Mouse (Mus musculus) CH12.LX (cell line): ENCODE measurements around the gene Prune2. TPM values are rescaled to one million over a fixed set of nuclear protein-coding genes. Genes with fewer than 3 reads are reported as not detected.

Source experiments
- DNase-seq: peaks from one replicate; pipeline ENCODE4 v3.0.0-alpha.2; 2013; ENCODE audit errors: extremely low read depth
- H3K27ac ChIP-seq: 2 replicates; pipeline ENCODE4 v1.5.1; 2012; ENCODE audit warnings: low read depth, mild to moderate bottlenecking, control low read depth, moderate library complexity; ENCODE audit not compliant: insufficient read depth
- H3K27me3 ChIP-seq: replicated peaks from 2 replicates; pipeline ENCODE3; 2012; ENCODE audit warnings: inconsistent platforms
- H3K36me3 ChIP-seq, 2 experiments: replicated peaks in 1 of 2; 2 replicates each; pipeline versions ENCODE3 to v1.6.1; 2012; ENCODE audit warnings: inconsistent platforms in 1 of 2, low read length in 1 of 2, mild to moderate bottlenecking in 1 of 2, mixed read lengths in 1 of 2, moderate library complexity in 1 of 2; ENCODE audit not compliant: control insufficient read depth in 1 of 2, insufficient read depth in 1 of 2
- H3K4me1 ChIP-seq, 2 experiments: 2 replicates each; pipeline ENCODE4 v1.6.1; 2012; ENCODE audit warnings: inconsistent platforms in 1 of 2, moderate library complexity in 1 of 2; ENCODE audit not compliant: insufficient read depth in 2 of 2, control insufficient read depth in 1 of 2
- H3K4me2 ChIP-seq: 2 replicates; pipeline ENCODE4 v1.6.1; 2012; ENCODE audit warnings: low read depth, mild to moderate bottlenecking, control low read depth; ENCODE audit not compliant: poor library complexity, insufficient read depth, severe bottlenecking
- H3K4me3 ChIP-seq, 3 experiments: fragments of 150-350 bp in 1 of 3; sonication (generic) in 1 of 3; replicated peaks in 1 of 3; 2 replicates each; pipeline versions ENCODE3 to v1.5.1; 2011 to 2012; ENCODE audit warnings: low read depth in 2 of 3, low read length in 2 of 3, mild to moderate bottlenecking in 2 of 3, moderate library complexity in 2 of 3, control low read depth in 1 of 3, improper control_type of control experiment in 1 of 3, inconsistent platforms in 1 of 3, mixed read lengths in 1 of 3; ENCODE audit not compliant: poor library complexity in 1 of 3
- H3K79me2 ChIP-seq: replicated peaks from 2 replicates; pipeline ENCODE4 v1.6.1; 2012; ENCODE audit warnings: mild to moderate bottlenecking, moderate library complexity; ENCODE audit not compliant: control insufficient read depth, poor library complexity, insufficient read depth, severe bottlenecking; ENCODE audit errors: extremely low read depth
- H3K9ac ChIP-seq: 2 replicates; pipeline ENCODE4 v1.6.1; 2012; ENCODE audit warnings: low read depth, mild to moderate bottlenecking, control low read depth, moderate library complexity; ENCODE audit not compliant: insufficient read depth
- H3K9me3 ChIP-seq: replicated peaks from 2 replicates; pipeline ENCODE3; 2012; ENCODE audit warnings: low read length, inconsistent platforms, mixed read lengths
- BHLHE40 ChIP-seq: IDR thresholded peaks from 2 replicates; pipeline ENCODE4 v1.6.1; 2011; ENCODE audit warnings: mild to moderate bottlenecking, low read depth, low read length, improper control_type of control experiment
- CHD1 ChIP-seq: IDR thresholded peaks from 2 replicates; pipeline ENCODE4 v1.6.1; 2012; ENCODE audit warnings: low read depth, low read length, improper control_type of control experiment, inconsistent platforms
- CTCF ChIP-seq, 2 experiments: IDR thresholded peaks in 1 of 2; conservative IDR thresholded peaks in 1 of 2; 2 replicates each; pipeline ENCODE4 v1.5.1; 2011 to 2012; ENCODE audit warnings: low read depth in 2 of 2, low read length in 2 of 2, improper control_type of control experiment in 1 of 2, inconsistent platforms in 1 of 2, mild to moderate bottlenecking in 1 of 2, moderate library complexity in 1 of 2
- E2F4 ChIP-seq: IDR thresholded peaks from 2 replicates; pipeline ENCODE4 v1.6.1; 2011; ENCODE audit warnings: low read depth, low read length, improper control_type of control experiment; ENCODE audit not compliant: insufficient replicate concordance
- ETS1 ChIP-seq: conservative IDR thresholded peaks from 2 replicates; pipeline ENCODE4 v1.6.1; 2012; ENCODE audit warnings: low read depth, mild to moderate bottlenecking, inconsistent platforms, low read length, improper control_type of control experiment, moderate library complexity
- GABPA ChIP-seq: IDR thresholded peaks from 2 replicates; pipeline ENCODE4 v1.6.1; 2012; ENCODE audit warnings: low read depth, low read length, improper control_type of control experiment, inconsistent platforms; ENCODE audit not compliant: insufficient replicate concordance
- IRF4 ChIP-seq: IDR thresholded peaks from 2 replicates; pipeline ENCODE4 v1.6.1; 2014; ENCODE audit warnings: low read depth, mild to moderate bottlenecking, inconsistent platforms, low read length, improper control_type of control experiment
- JUN ChIP-seq: IDR thresholded peaks from 2 replicates; pipeline ENCODE4 v1.6.1; 2011; ENCODE audit warnings: low read depth, mild to moderate bottlenecking, low read length, improper control_type of control experiment, moderate library complexity; ENCODE audit not compliant: insufficient read depth
- JUND ChIP-seq: conservative IDR thresholded peaks from 2 replicates; pipeline ENCODE4 v1.6.1; 2011; ENCODE audit warnings: low read depth, low read length, improper control_type of control experiment
- KAT2A ChIP-seq: IDR thresholded peaks from 2 replicates; pipeline ENCODE4 v1.6.1; 2012; ENCODE audit warnings: low read length, improper control_type of control experiment, inconsistent platforms; ENCODE audit not compliant: insufficient replicate concordance
- MAFK ChIP-seq: IDR thresholded peaks from 2 replicates; pipeline ENCODE4 v1.6.1; 2011; ENCODE audit warnings: low read length, improper control_type of control experiment; ENCODE audit not compliant: insufficient replicate concordance
- MAX ChIP-seq: IDR thresholded peaks from 2 replicates; pipeline ENCODE4 v1.6.1; 2011; ENCODE audit warnings: low read length, improper control_type of control experiment
- MEF2A ChIP-seq: IDR thresholded peaks from 2 replicates; pipeline ENCODE4 v1.6.1; 2014; ENCODE audit warnings: low read depth, mild to moderate bottlenecking, inconsistent platforms, low read length, improper control_type of control experiment, borderline replicate concordance
- MYC ChIP-seq: IDR thresholded peaks from 2 replicates; pipeline ENCODE4 v1.6.1; 2011; ENCODE audit warnings: low read depth, mild to moderate bottlenecking, improper control_type of control experiment, low read length
- RCOR1 ChIP-seq: conservative IDR thresholded peaks from 2 replicates; pipeline ENCODE4 v1.6.1; 2012; ENCODE audit warnings: low read depth, mild to moderate bottlenecking, inconsistent platforms, low read length, improper control_type of control experiment
- TBP ChIP-seq: conservative IDR thresholded peaks from 2 replicates; pipeline ENCODE4 v1.6.1; 2011; ENCODE audit warnings: low read depth, low read length, improper control_type of control experiment
- UBTF ChIP-seq: IDR thresholded peaks from 2 replicates; pipeline ENCODE4 v1.6.1; 2012; ENCODE audit warnings: low read depth, mild to moderate bottlenecking, inconsistent platforms, low read length, improper control_type of control experiment, moderate library complexity
- USF1 ChIP-seq: IDR thresholded peaks from 2 replicates; pipeline ENCODE4 v1.6.1; 2014; ENCODE audit warnings: low read depth, mild to moderate bottlenecking, inconsistent platforms, low read length, improper control_type of control experiment
- USF2 ChIP-seq: conservative IDR thresholded peaks from 2 replicates; pipeline ENCODE4 v1.6.1; 2011; ENCODE audit warnings: low read depth, low read length, improper control_type of control experiment
- ZMIZ1 ChIP-seq: IDR thresholded peaks from 2 replicates; pipeline ENCODE4 v1.6.1; 2012; ENCODE audit warnings: low read depth, mild to moderate bottlenecking, inconsistent platforms, low read length, improper control_type of control experiment
- dilution Hi-C: fragments of 300-500 bp; cut with MboI; formaldehyde crosslinking; loops from 2 replicates; pipeline ENCODE4 v1.14.3; 2020; ENCODE audit warnings: low sequenced_read_pairs; ENCODE audit not compliant: extremely low pct_unique_long_range_greater_than_20kb, extremely low pct_ligation_motif_present
- in situ Hi-C: fragments of 300-500 bp; cut with MboI; formaldehyde crosslinking; loops from 3 replicates; pipeline ENCODE4 v1.14.3; 2019; ENCODE audit warnings: low sequenced_read_pairs, low pct_ligation_motif_present, low pct_unique_long_range_greater_than_20kb, mixed read lengths
- polyA plus RNA-seq: library from polyadenylated mRNA; unstranded; fragments of >175 nt; gene quantifications from 2 replicates; pipeline ENCODE4 v1.2.1, GENCODE M21; 2012; ENCODE audit warnings: low read depth; ENCODE audit not compliant: insufficient read length
- total RNA-seq, 2 experiments: library from RNA; depleted of rRNA; stranded (reverse); fragments of 300-350 nt in 1 of 2; fragments of >200 nt in 1 of 2; gene quantifications; 2 replicates each; pipeline ENCODE4 v1.2.3; 2012 to 2014

Gene Prune2
- total and polyA plus RNA-seq, 3 experiments: 0.04 to 1.7 (median 0.21) TPM

DNA sequence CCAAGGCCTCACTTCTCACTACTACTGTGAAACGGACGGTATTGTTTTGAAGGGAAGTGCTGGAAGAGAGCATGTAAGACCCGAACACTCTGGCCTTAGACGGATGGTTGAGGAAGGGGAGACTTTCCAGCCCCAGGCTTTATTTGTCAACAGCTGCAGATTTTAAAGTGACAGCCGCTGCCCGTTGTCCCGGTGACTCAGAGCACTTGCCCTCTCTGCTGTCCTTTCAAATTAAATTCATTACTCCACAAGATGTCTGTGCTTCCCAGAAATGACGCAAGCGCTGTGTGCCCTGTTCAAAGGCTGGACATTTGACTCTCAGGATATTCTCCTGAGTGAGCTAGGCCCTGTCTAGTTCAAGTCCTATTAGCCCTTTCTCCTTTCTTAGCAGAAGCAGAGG, 5.9 kb upstream of the Prune2 start:
- dilution Hi-C loops (no loop called here), in situ Hi-C loops (no loop called here)
- TF ChIP-seq TBP (no peak), MEF2A (no peak), JUND (no peak), MAFK (no peak), GABPA (no peak), ETS1 (no peak), BHLHE40 (no peak), JUN (no peak), RCOR1 (no peak), USF2 (no peak), MYC (no peak), CTCF (conservative IDR thresholded peaks at IDR 0.05 in 1 of 2, IDR thresholded peaks at IDR 0.05 in 1 of 2; ENCODE audit: low read depth in 2 of 2, low read length in 2 of 2) (no peak)
- H3K79me2 ChIP-seq: no peaks in the 10 kb centered on the region
- no peak for DNase-seq
- H3K4me2 ChIP-seq: no peak overlapping the region
- H3K4me3 ChIP-seq: no peak overlapping the region
- H3K9me3 ChIP-seq: no peaks in the 10 kb centered on the region
- no peak overlapping the region for H3K27ac ChIP-seq
- H3K4me1 ChIP-seq: peaks cover 0 to 4% of the 10 kb centered on the region in 2 experiments; a peak in 1 of 4 replicates
- no peak overlapping the region for H3K9ac ChIP-seq
- no peaks in the 10 kb centered on the region for H3K36me3 ChIP-seq
- no peaks in the 10 kb centered on the region for H3K27me3 ChIP-seq

DNA sequence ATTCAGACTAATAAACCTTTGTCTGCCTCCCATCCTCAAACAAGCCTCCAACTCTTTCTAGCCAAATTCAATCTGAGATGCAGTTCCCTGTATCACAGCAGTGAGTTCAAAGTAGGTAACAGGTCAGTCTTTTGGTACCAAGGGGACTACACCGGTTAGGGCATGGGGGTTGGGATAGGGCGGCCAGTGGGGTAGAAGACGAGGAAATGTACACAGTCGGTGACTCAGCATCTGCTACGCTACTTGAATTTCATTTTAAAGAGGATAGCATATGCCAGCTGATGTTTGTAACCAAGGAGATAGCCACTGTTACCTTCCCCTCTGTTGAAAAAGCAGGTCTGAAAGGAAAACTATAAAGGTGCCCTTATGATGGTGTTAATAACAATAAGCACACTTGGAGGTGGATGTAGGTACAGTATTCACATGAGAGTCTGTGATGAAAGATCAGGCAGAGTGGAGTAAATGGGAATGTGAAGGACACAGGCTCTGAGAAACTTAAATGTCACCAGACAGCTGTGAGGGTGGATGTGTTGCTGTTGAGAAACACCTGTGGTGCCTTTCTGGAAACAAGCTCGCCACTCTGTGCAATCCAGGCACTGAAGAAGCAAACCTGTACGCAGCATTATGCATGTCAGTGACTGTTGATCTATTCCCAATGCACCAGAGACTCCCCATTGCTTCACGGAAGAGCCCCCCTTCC, 5.1 kb upstream of the Prune2 start:
- TF ChIP-seq KAT2A (no peak), MEF2A (no peak), TBP (no peak), ETS1 (no peak), BHLHE40 (no peak), UBTF (no peak), MYC (no peak), IRF4 (no peak), MAX (no peak), ZMIZ1 (no peak), MAFK (no peak), E2F4 (no peak), USF1 (no peak), CHD1 (no peak), CTCF (conservative IDR thresholded peaks at IDR 0.05 in 1 of 2, IDR thresholded peaks at IDR 0.05 in 1 of 2; ENCODE audit: low read depth in 2 of 2, low read length in 2 of 2) (no peak), JUND (no peak), GABPA (no peak)
- TF ChIP-seq, all 38 proteins: peak for 0
- H3K4me2 ChIP-seq: no peak overlapping the region
- H3K9me3 ChIP-seq: no peaks in the 10 kb centered on the region
- H3K9ac ChIP-seq: no peak overlapping the region
- H3K4me1 ChIP-seq: peaks cover 0 to 4% of the 10 kb centered on the region in 2 experiments; a peak in 1 of 4 replicates
- no peaks in the 10 kb centered on the region for H3K27me3 ChIP-seq
- DNase-seq: no peak
- in situ Hi-C loops (no loop called here), dilution Hi-C loops (no loop called here)
- no peaks in the 10 kb centered on the region for H3K36me3 ChIP-seq
- no peak overlapping the region for H3K27ac ChIP-seq
- H3K4me3 ChIP-seq: no peak overlapping the region
- no peaks in the 10 kb centered on the region for H3K79me2 ChIP-seq
